Mouse (Mus musculus): Measurements from ENCODE around the gene Mecom.

GRCm38 (mm10) chr3:30246431-30247041 is 301.3 kb downstream of the Mecom start:
- TF ChIP-seq POLR2A (IDR thresholded peaks at IDR 0.05; ENCODE audit: control insufficient read depth, low read depth, low read length) (no peak), CTCF (IDR thresholded peaks at IDR 0.05; ENCODE audit: control insufficient read depth, insufficient read depth, insufficient replicate concordance, low read depth, low read length) (no peak)
